Mouse (Mus musculus) kidney, adult 2 months (tissue): Measurements from ENCODE around the gene Ttc7b. TPM values are rescaled to one million over a fixed set of nuclear protein-coding genes. Genes with fewer than 3 reads are reported as not detected.

Experiments used
- DNase-seq: peaks from one replicate; pipeline ENCODE4 v3.0.0; 2021
- H3K27ac ChIP-seq: fragments of 200-500 bp; 2 replicates; pipeline ENCODE4 v1.5.1; 2012; ENCODE audit warnings: low read depth, low read length, control low read depth, inconsistent platforms; ENCODE audit not compliant: insufficient read depth
- H3K27me3 ChIP-seq: fragments of 200-500 bp; replicated peaks from 2 replicates; pipeline ENCODE4 v1.6.1; 2012; ENCODE audit warnings: mild to moderate bottlenecking, moderate library complexity, low read length, inconsistent platforms; ENCODE audit not compliant: control insufficient read depth, insufficient read depth
- H3K36me3 ChIP-seq: fragments of 200-500 bp; 2 replicates; pipeline ENCODE4 v1.6.1; 2012; ENCODE audit warnings: mild to moderate bottlenecking, moderate library complexity, low read length, inconsistent platforms; ENCODE audit not compliant: control insufficient read depth, insufficient read depth
- H3K4me1 ChIP-seq: fragments of 200-500 bp; 2 replicates; pipeline ENCODE4 v1.6.1; 2011; ENCODE audit warnings: low read length; ENCODE audit not compliant: control insufficient read depth, insufficient read depth
- H3K4me3 ChIP-seq: fragments of 200-500 bp; 2 replicates; pipeline ENCODE4 v1.5.1; 2011; ENCODE audit warnings: mild to moderate bottlenecking, low read depth, low read length, control low read depth; ENCODE audit not compliant: insufficient read depth
- CTCF ChIP-seq: fragments of 200-500 bp; conservative IDR thresholded peaks from 2 replicates; pipeline ENCODE4 v1.5.1; 2011; ENCODE audit warnings: low read depth, mild to moderate bottlenecking, control low read depth, low read length, moderate library complexity, mixed read lengths; ENCODE audit not compliant: insufficient read depth, insufficient read length
- POLR2A ChIP-seq: fragments of 200-500 bp; IDR thresholded peaks from one replicate; pipeline ENCODE4 v1.6.1; 2011; ENCODE audit warnings: low read depth, low read length, control low read depth
- WGBS: fragments of 180-500 bp; shearing (Covaris S2); methylation state at CpG from one replicate; pipeline ENCODE4 v1.1.7; 2018; 5-methylcytosine and 5-hydroxymethylcytosine counted together
- polyA plus RNA-seq: library from polyadenylated mRNA; depleted of rRNA; stranded (reverse); fragments of >200 nt; gene quantifications from 2 replicates; pipeline ENCODE4 v1.2.3, GENCODE M21; 2012

The Ttc7b gene
- polyA plus RNA-seq, 1 experiment, result 42.1 TPM

DNA sequence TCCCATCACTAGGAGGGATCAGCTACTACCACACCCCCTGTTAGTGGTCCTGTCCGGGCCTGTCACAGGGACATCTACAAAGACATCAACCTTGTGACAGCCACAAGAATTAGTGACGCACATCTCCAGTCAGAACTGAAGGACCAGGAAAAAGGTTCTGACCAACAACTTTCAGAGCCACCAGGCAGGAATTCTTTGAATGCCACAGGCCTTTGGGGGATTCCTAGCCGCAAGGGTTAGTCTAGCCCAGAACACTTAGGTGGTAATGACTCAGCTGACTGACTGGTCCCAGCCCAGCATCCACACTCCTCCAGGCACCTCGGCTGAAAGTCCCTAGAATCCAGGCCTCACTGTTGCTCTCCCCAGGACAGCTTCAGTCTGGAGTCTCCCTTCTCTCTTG is 240.7 kb downstream of the Ttc7b start:
- 88% methylated on average over 4 of the region's 4 CpGs for WGBS

DNA sequence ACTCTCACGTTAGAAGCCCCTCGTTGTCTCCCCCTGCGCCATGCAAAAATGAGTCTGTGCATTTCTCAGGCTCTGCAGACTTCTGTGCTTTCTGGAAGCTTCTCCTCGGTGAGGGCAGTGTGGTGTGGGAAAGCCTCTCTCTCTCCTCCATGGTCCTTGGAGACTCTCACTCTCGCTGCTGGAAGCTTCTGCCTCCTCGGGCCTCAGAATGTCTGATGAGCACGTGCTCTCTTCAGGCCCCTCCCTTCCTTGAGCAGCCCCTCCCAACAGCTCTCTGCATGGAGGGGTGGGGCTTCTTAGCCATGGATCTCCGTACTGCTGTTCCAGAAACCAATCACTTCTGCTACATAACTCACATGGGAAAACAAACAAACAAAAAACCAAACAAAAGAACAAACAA is 242.3 kb downstream of the Ttc7b start:
- H3K27ac ChIP-seq, result no peak overlapping the region
- DNase-seq, result no peak
- no peak for TF ChIP-seq CTCF
- no peak for TF ChIP-seq POLR2A
- no peaks in the 10 kb centered on the region for H3K36me3 ChIP-seq
- WGBS, result 46% methylated on average over 8 of the region's 8 CpGs
- H3K27me3 ChIP-seq, result no peaks in the 10 kb centered on the region
- H3K4me3 ChIP-seq, result no peak overlapping the region
- H3K4me1 ChIP-seq, result peaks cover 12% of the 10 kb centered on the region; the same call in 1 of the 2 replicates

More for the DNA sequence above, 240.7 kb downstream of the Ttc7b start:
- H3K4me1 ChIP-seq, result peaks cover 12% of the 10 kb centered on the region; the same call in 1 of the 2 replicates
- no peak for TF ChIP-seq POLR2A
- TF ChIP-seq CTCF, result no peak
- H3K36me3 ChIP-seq, result no peaks in the 10 kb centered on the region
- DNase-seq, result no peak
- no peaks in the 10 kb centered on the region for H3K27me3 ChIP-seq
- no peak overlapping the region for H3K27ac ChIP-seq
- no peak overlapping the region for H3K4me3 ChIP-seq

DNA sequence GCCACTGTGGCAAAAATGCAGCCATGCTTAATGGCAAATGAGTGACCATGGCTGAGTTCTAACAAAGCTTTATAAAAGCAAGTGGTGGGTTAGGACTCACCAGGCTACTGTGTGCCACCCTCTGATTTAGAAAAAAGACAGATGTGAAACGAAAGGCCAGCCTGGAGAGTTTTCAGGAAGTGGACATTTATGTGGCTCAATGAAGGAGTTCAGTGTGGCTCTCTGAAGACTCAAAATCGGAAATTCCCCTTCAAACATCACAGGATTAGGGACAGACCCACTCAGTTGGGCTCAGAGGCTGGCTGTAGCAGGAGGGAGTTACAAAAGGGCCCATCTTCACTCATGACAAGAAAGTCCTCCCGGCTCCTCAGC is 243.1 kb downstream of the Ttc7b start:
- DNase-seq, result no peak
- peaks cover 12% of the 10 kb centered on the region; the same call in 1 of the 2 replicates for H3K4me1 ChIP-seq
- H3K27ac ChIP-seq, result no peak overlapping the region
- TF ChIP-seq POLR2A, result no peak
- no peak for TF ChIP-seq CTCF
- no peak overlapping the region for H3K4me3 ChIP-seq
- H3K36me3 ChIP-seq, result no peaks in the 10 kb centered on the region
- H3K27me3 ChIP-seq, result no peaks in the 10 kb centered on the region
- WGBS, result 88% methylated on average over 3 of the region's 3 CpGs

DNA sequence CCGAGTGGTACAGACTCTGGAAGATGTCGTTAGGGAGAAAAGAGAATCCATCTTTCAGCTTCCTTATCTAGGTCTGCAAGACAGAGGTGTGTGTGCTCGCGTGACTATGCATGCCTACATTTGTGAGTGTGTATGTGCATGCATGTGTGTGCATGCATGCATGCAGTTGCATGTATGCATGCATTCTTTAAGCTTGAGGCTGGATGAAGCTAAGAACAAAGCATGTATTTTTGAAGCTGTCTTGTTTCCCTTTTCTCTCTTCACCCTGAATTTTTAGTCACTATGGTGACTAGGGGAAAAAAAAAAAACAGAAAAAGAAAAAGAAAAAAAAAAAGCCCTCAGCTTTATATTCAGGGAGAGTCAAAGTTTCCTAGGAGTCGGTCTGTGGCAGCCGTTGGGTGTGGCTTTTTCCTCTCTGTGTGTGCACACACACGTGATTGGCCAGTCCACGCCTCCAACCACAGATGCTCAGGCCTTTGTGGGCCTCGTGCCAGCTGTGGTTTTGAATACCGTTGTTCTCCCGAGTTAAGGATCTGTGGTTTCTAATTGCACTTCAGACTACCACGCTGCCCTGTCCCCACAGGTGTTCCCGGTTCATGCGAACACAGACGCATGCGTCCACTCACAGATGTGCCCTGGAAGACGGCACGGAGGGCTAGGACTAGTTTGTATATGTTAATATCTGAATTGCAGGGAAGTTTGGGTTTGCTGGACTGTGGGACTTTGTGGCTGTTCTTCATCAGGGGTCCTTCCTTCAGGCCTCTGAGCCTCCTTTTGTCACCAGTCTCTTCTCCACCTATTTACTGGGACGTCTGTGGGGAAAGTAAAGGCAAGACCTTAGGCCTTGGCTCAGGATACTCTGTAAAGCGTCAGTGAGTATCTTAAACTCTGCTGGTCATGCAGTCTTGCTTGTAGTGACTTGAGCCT is 243.8 kb downstream of the Ttc7b start:
- TF ChIP-seq POLR2A (no peak), CTCF (no peak)
- peaks cover 6% of the 10 kb centered on the region; the same call in 1 of the 2 replicates for H3K4me1 ChIP-seq
- no peaks in the 10 kb centered on the region for H3K27me3 ChIP-seq
- peak; percentile 86 for DNase-seq
- WGBS, result 48% methylated on average over 20 of the region's 20 CpGs
- H3K4me3 ChIP-seq, result no peak overlapping the region
- no peak overlapping the region for H3K27ac ChIP-seq
- H3K36me3 ChIP-seq, result no peaks in the 10 kb centered on the region

DNA sequence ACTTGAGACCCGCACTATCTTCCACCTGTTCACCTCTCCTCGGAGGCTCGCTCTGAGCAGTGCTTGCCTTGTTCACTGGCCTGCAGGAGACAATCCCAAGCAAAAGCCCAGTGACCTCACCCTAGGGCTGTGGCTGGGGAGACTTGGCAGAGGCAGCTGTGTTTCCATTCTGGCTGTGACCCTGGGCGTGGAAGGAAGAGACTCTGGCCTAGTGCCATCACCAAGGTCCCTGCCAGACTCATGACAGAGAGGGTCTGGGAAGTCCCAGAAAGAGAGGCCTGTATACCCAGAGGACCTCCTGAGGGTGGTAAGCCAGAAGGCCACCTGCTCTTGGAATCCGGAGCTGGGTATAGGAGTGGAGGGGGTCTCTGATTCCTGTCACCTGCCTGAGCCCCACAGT is 244.8 kb downstream of the Ttc7b start:
- H3K4me3 ChIP-seq, result no peak overlapping the region
- WGBS, result 51% methylated on average over 5 of the region's 5 CpGs
- peak; percentile 92 for DNase-seq
- H3K4me1 ChIP-seq, result 0 out of 2 replicates have a peak, but pooled peaks cover 2% of the 10 kb centered on the region
- TF ChIP-seq CTCF (no peak), POLR2A (no peak)
- no peak overlapping the region for H3K27ac ChIP-seq
- no peaks in the 10 kb centered on the region for H3K36me3 ChIP-seq
- H3K27me3 ChIP-seq, result no peaks in the 10 kb centered on the region

DNA sequence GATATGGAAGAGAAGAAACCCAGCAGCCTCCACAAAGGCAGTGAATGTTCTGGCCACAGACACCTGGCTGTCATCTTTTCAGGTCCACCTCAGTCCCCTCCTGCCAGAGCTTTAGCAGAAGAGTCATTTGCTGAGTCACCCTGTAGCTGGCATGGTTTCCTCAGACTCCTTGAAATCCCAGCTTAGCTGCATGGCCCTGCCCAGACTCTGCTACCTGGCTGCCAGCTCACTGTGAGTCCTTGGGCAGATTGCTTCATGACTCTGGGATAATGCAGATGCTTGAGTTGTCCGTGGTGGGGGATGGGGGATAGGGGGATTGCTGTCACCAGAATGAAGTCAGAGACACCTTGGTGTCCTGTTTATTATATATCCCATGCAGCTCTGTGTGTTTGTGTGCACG is 247.6 kb downstream of the Ttc7b start:
- Histone ChIP-seq H3K4me3 (no peak overlapping the region), H3K36me3 (no peaks in the 10 kb centered on the region), H3K4me1 (no peaks in the 10 kb centered on the region), H3K27me3 (no peaks in the 10 kb centered on the region), H3K27ac (no peak overlapping the region)
- TF ChIP-seq POLR2A (no peak), CTCF (no peak)
- WGBS, result 79% methylated on average over 2 of the region's 2 CpGs
- DNase-seq, result no peak

DNA sequence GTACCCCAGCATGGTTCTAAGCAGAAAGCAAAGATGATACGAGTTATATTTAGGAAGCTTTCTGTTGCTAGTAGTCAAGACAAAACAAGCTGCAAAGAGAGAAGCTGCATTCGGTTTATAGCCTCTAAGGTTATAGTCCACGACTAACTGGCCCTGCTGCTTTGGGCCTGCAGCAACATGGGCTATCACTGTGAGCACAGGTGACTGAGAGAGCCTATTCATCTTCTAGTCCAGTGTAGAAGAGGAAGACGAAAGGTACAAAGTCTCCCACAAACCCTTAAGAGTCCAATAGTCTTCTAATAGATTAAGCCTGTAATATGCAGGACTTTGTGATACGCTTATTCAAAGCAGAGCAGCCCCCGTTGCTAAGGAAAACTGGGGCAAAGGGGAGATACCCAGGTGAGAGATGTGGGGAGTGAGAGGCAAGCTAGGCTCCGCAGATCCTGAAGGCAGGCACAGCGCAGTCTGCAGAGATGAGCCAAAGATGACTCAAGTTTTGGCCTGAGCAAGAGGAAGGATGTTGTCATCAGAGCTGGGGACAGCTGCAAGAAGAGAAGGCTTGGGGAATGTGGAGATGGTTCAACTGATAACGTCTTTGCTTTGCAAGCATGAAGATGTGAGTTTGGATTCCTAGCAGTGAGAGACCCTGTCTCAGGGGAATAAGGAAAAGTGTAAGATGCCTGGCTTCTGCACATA is 250.5 kb downstream of the Ttc7b start:
- 69% methylated on average over 9 of the region's 9 CpGs for WGBS
- no peak for TF ChIP-seq CTCF
- no peak for TF ChIP-seq POLR2A
- Histone ChIP-seq H3K4me3 (no peak overlapping the region), H3K4me1 (no peaks in the 10 kb centered on the region), H3K27me3 (no peaks in the 10 kb centered on the region), H3K27ac (no peak overlapping the region), H3K36me3 (no peaks in the 10 kb centered on the region)
- peak; percentile 56 for DNase-seq
